Mouse (Mus musculus) urinary bladder, postnatal 25 days (tissue): ENCODE data around the gene Hmx2.

Experiments used
- DNase-seq: peaks from one replicate; pipeline ENCODE4 v3.0.0; 2022; ENCODE audit warnings: low spot score

The Hmx2 gene

GRCm38 (mm10) chr7:131548473-131548872 lies at the start of gene Hmx2:
Hmx2 (plus strand) TSS chr7:131548773.
- no peak for DNase-seq

GRCm38 (mm10) chr7:131503739-131504138 lies 44.8 kb upstream of the Hmx2 start:
- DNase-seq: no peak

- peak; percentile 84 for DNase-seq
These were observed 8.6 kb upstream of the Hmx2 start for GRCm38 (mm10) chr7:131539979-131540378.

GRCm38 (mm10) chr7:131541184-131542114 lies 7.1 kb upstream of the Hmx2 start:
- no peak for DNase-seq

GRCm38 (mm10) chr7:131542115-131542871 lies 6.3 kb upstream of the Hmx2 start, which contains the start of gene Hmx3:
Hmx3 (plus strand) TSS chr7:131542867.
- DNase-seq: no peak

GRCm38 (mm10) chr7:131542872-131543622 lies 5.5 kb upstream of the Hmx2 start:
- DNase-seq: no peak

- DNase-seq: peak; percentile 8
These were observed 4.7 kb upstream of the Hmx2 start for GRCm38 (mm10) chr7:131543623-131544481.

- no peak for DNase-seq
These were observed 3.7 kb upstream of the Hmx2 start for GRCm38 (mm10) chr7:131544871-131545270.

- DNase-seq: no peak
These were observed 2.7 kb upstream of the Hmx2 start for GRCm38 (mm10) chr7:131545701-131546385.

GRCm38 (mm10) chr7:131546423-131546822 lies 2.1 kb upstream of the Hmx2 start:
- no peak for DNase-seq

- no peak for DNase-seq
These were observed 1.1 kb upstream of the Hmx2 start for GRCm38 (mm10) chr7:131547481-131547880.

GRCm38 (mm10) chr7:131551471-131551870 lies 2.9 kb downstream of the Hmx2 start:
- DNase-seq: no peak

GRCm38 (mm10) chr7:131551931-131552741 lies 3.6 kb downstream of the Hmx2 start:
- no peak for DNase-seq

GRCm38 (mm10) chr7:131552781-131553180 lies 4.2 kb downstream of the Hmx2 start:
- DNase-seq: no peak

GRCm38 (mm10) chr7:131553771-131554175 lies 5.2 kb downstream of the Hmx2 start:
- DNase-seq: peak; percentile 16

GRCm38 (mm10) chr7:131554341-131555180 lies 6.0 kb downstream of the Hmx2 start:
- DNase-seq: no peak

- DNase-seq: peak; percentile 25
These were observed 6.9 kb downstream of the Hmx2 start for GRCm38 (mm10) chr7:131555301-131556081.

GRCm38 (mm10) chr7:131556116-131556515 lies 7.5 kb downstream of the Hmx2 start:
- DNase-seq: no peak
